Mouse (Mus musculus) MEL (cell line): Measurements from ENCODE around the gene Tgfbr3l. TPM values are rescaled to one million over a fixed set of nuclear protein-coding genes. Genes with fewer than 3 reads are reported as not detected.

Experiments
- DNase-seq: peaks from one replicate; pipeline ENCODE4 v3.0.0; 2011; ENCODE audit warnings: low read depth, low spot score
- H3K27ac ChIP-seq: 2 replicates; pipeline ENCODE4 v1.5.1; 2012; ENCODE audit warnings: low read depth, mild to moderate bottlenecking, control low read depth, low read length, moderate library complexity; ENCODE audit not compliant: control insufficient read depth
- H3K27me3 ChIP-seq, 2 experiments: fragments of 150-350 bp in 1 of 2; sonication (generic) in 1 of 2; 2 replicates each; pipeline ENCODE4 v1.6.1; 2012; ENCODE audit warnings: low read length in 2 of 2, mild to moderate bottlenecking in 2 of 2, improper control_type of control experiment in 1 of 2, moderate library complexity in 1 of 2; ENCODE audit not compliant: insufficient read depth in 2 of 2, control insufficient read depth in 1 of 2
- H3K36me3 ChIP-seq, 2 experiments: 2 replicates each; pipeline ENCODE4 v1.6.1; 2012 to 2014; ENCODE audit warnings: low read length in 2 of 2, improper control_type of control experiment in 1 of 2, inconsistent platforms in 1 of 2, mild to moderate bottlenecking in 1 of 2; ENCODE audit not compliant: insufficient read depth in 2 of 2, control insufficient read depth in 1 of 2
- H3K4me1 ChIP-seq, 2 experiments: fragments of 150-350 bp in 1 of 2; sonication (generic) in 1 of 2; 2 replicates each; pipeline ENCODE4 v1.6.1; 2012; ENCODE audit warnings: low read length in 2 of 2, improper control_type of control experiment in 1 of 2, mild to moderate bottlenecking in 1 of 2; ENCODE audit not compliant: insufficient read depth in 2 of 2, control insufficient read depth in 1 of 2
- H3K4me3 ChIP-seq, 2 experiments: fragments of 150-350 bp in 1 of 2; sonication (generic) in 1 of 2; 2 replicates each; pipeline ENCODE4 v1.5.1; 2012; ENCODE audit warnings: low read depth in 2 of 2, low read length in 2 of 2, mild to moderate bottlenecking in 2 of 2, moderate library complexity in 2 of 2, control low read depth in 1 of 2, improper control_type of control experiment in 1 of 2; ENCODE audit not compliant: control insufficient read depth in 1 of 2, insufficient read depth in 1 of 2
- H3K79me2 ChIP-seq: 2 replicates; pipeline ENCODE4 v1.6.1; 2012; ENCODE audit warnings: mild to moderate bottlenecking, low read length, moderate library complexity; ENCODE audit not compliant: control insufficient read depth, poor library complexity, insufficient read depth
- H3K9ac ChIP-seq: 2 replicates; pipeline ENCODE4 v1.6.1; 2012; ENCODE audit warnings: low read depth, mild to moderate bottlenecking, control low read depth, low read length, moderate library complexity; ENCODE audit not compliant: control insufficient read depth, poor library complexity, severe bottlenecking
- H3K9me3 ChIP-seq: fragments of 150-350 bp; sonication (generic); replicated peaks from 2 replicates; pipeline ENCODE4 v1.6.1; 2012; ENCODE audit warnings: mild to moderate bottlenecking, low read length, improper control_type of control experiment, moderate library complexity; ENCODE audit not compliant: insufficient read depth
- CTCF ChIP-seq, 3 experiments: IDR thresholded peaks in 2 of 3; conservative IDR thresholded peaks in 1 of 3; 2 replicates each; pipeline ENCODE4 v1.5.1; 2011 to 2012; ENCODE audit warnings: low read length in 3 of 3, low read depth in 2 of 3, mild to moderate bottlenecking in 2 of 3, improper control_type of control experiment in 1 of 3, inconsistent platforms in 1 of 3, mixed read lengths in 1 of 3, moderate library complexity in 1 of 3; ENCODE audit not compliant: control insufficient read depth in 1 of 3, insufficient read depth in 1 of 3, poor library complexity in 1 of 3, severe bottlenecking in 1 of 3
- ELF1 ChIP-seq: IDR thresholded peaks from 2 replicates; pipeline ENCODE4 v1.6.1; 2014; ENCODE audit warnings: low read depth, mild to moderate bottlenecking, inconsistent platforms, low read length, improper control_type of control experiment, moderate library complexity
- GATA1 ChIP-seq: IDR thresholded peaks from 2 replicates; pipeline ENCODE4 v1.6.1; 2011; ENCODE audit warnings: low read depth, low read length, improper control_type of control experiment
- HCFC1 ChIP-seq: IDR thresholded peaks from 2 replicates; pipeline ENCODE4 v1.6.1; 2012; ENCODE audit warnings: low read depth, mild to moderate bottlenecking, inconsistent platforms, low read length, improper control_type of control experiment, moderate library complexity
- MAFK ChIP-seq: IDR thresholded peaks from 2 replicates; pipeline ENCODE4 v1.6.1; 2011; ENCODE audit warnings: low read depth, mild to moderate bottlenecking, low read length, improper control_type of control experiment, borderline replicate concordance
- MAZ ChIP-seq: IDR thresholded peaks from 2 replicates; pipeline ENCODE4 v1.6.1; 2012; ENCODE audit warnings: low read depth, mild to moderate bottlenecking, inconsistent platforms, low read length, improper control_type of control experiment
- MXI1 ChIP-seq: IDR thresholded peaks from 2 replicates; pipeline ENCODE4 v1.6.1; 2011; ENCODE audit warnings: mild to moderate bottlenecking, low read depth, low read length, improper control_type of control experiment
- NRF1 ChIP-seq: IDR thresholded peaks from 2 replicates; pipeline ENCODE4 v1.6.1; 2014; ENCODE audit warnings: low read depth, mild to moderate bottlenecking, inconsistent platforms, low read length, improper control_type of control experiment, moderate library complexity; ENCODE audit not compliant: poor library complexity, insufficient read depth, severe bottlenecking
- POLR2A ChIP-seq, 2 experiments: IDR thresholded peaks; 2 replicates each; pipeline ENCODE4 v1.6.1; 2011 to 2012; ENCODE audit warnings: low read length in 2 of 2, mild to moderate bottlenecking in 2 of 2, control low read depth in 1 of 2, improper control_type of control experiment in 1 of 2, low read depth in 1 of 2, moderate library complexity in 1 of 2; ENCODE audit not compliant: control insufficient read depth in 1 of 2, insufficient read depth in 1 of 2, poor library complexity in 1 of 2
- POLR2AphosphoS5 ChIP-seq: IDR thresholded peaks from 2 replicates; pipeline ENCODE4 v1.6.1; 2012; ENCODE audit warnings: low read depth, borderline replicate concordance, mild to moderate bottlenecking, inconsistent platforms, low read length, moderate library complexity, mixed read lengths
- RAD21 ChIP-seq: IDR thresholded peaks from 2 replicates; pipeline ENCODE4 v1.6.1; 2011; ENCODE audit warnings: mild to moderate bottlenecking, low read depth, low read length, improper control_type of control experiment
- SIN3A ChIP-seq: IDR thresholded peaks from 2 replicates; pipeline ENCODE4 v1.6.1; 2012; ENCODE audit warnings: low read length, improper control_type of control experiment, inconsistent platforms
- SMC3 ChIP-seq: IDR thresholded peaks from 2 replicates; pipeline ENCODE4 v1.6.1; 2011; ENCODE audit warnings: low read depth, low read length, improper control_type of control experiment
- TBP ChIP-seq: IDR thresholded peaks from 2 replicates; pipeline ENCODE4 v1.8.0; 2011; ENCODE audit warnings: low read depth, low read length, improper control_type of control experiment
- TCF12 ChIP-seq: IDR thresholded peaks from 2 replicates; pipeline ENCODE4 v1.6.1; 2014; ENCODE audit warnings: low read depth, mild to moderate bottlenecking, inconsistent platforms, low read length, improper control_type of control experiment, moderate library complexity
- ZC3H11A ChIP-seq: IDR thresholded peaks from 2 replicates; pipeline ENCODE4 v1.6.1; 2012; ENCODE audit warnings: low read depth, mild to moderate bottlenecking, inconsistent platforms, low read length, improper control_type of control experiment
- ZKSCAN1 ChIP-seq: IDR thresholded peaks from 2 replicates; pipeline ENCODE4 v1.6.1; 2012; ENCODE audit warnings: low read depth, mild to moderate bottlenecking, inconsistent platforms, low read length, improper control_type of control experiment, moderate library complexity
- polyA plus RNA-seq, 2 experiments: library from polyadenylated mRNA; stranded (reverse) in 1 of 2; unstranded in 1 of 2; fragments of >175 nt in 1 of 2; fragments of >200 nt in 1 of 2; gene quantifications; 2 replicates each; pipeline versions ENCODE4 v1.2.1 to v1.2.4; 2012; ENCODE audit warnings: low replicate concordance in 2 of 2, low read depth in 1 of 2; ENCODE audit not compliant: insufficient read length in 2 of 2, insufficient read depth in 1 of 2, missing spikeins in 1 of 2
- total RNA-seq: library from RNA; depleted of rRNA; stranded (reverse); fragments of 300-350 nt; gene quantifications from 2 replicates; pipeline ENCODE4 v1.2.3, GENCODE M21; 2012

Gene Tgfbr3l
- total and polyA plus RNA-seq, 3 experiments: 2.2 to 14.2 TPM; not detected in 1

DNA sequence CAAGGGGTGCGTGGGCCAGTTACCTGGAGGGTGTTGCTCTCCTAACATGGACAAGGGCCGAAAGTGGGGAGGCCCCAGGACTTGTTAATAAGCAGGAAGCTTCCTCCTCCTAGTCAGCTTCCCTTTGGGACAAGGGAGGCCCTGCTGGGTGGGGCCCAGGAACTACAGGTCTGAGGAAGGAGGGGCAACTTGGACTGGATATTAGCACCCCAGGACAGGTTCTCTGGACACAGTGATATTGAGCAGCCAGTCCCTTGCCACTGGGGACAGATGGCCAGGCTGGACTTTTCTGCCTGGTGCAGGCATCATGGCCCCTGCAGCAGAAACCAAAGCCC, 41.0 kb upstream of the Tgfbr3l start:
- H3K27me3 ChIP-seq: no peaks in the 10 kb centered on the region
- no peak overlapping the region for H3K4me3 ChIP-seq
- H3K36me3 ChIP-seq: no peaks in the 10 kb centered on the region

DNA sequence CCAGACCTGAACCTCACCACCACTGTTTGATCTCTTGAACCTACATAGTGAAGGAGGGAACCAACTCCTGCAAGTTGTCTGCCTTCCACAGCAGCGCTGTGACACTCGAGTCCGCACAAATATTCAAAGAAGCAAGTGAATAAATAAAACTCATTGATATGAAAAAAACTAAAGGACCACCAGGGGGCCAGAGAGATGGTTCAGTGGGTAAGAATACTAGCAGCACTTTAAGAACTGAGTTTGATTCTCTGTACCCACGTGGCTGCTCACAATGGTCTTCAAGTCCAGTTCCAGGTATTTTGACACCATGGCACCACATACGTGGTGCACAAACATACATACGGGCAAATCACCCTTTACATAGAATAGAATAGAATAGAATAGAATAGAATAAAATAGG, 36.9 kb upstream of the Tgfbr3l start:
- DNase-seq: peak; percentile 41
- no peaks in the 10 kb centered on the region for H3K27me3 ChIP-seq
- TF ChIP-seq TCF12 (no peak), ZC3H11A (no peak), POLR2A (IDR thresholded peaks at IDR 0.05; ENCODE audit: control insufficient read depth in 1 of 2, insufficient read depth in 1 of 2, low read depth in 1 of 2, low read length in 2 of 2, poor library complexity in 1 of 2) (no peak), CTCF (IDR thresholded peaks at IDR 0.05 in 2 of 3, conservative IDR thresholded peaks at IDR 0.05 in 1 of 3; ENCODE audit: control insufficient read depth in 1 of 3, insufficient read depth in 1 of 3, low read depth in 2 of 3, low read length in 3 of 3, poor library complexity in 1 of 3, severe bottlenecking in 1 of 3) (peak in 2 of 3 experiments; percentile 7 to 30; a peak in 2 of 6 replicates), TBP (no peak), MAFK (no peak), SMC3 (peak; percentile 35), MXI1 (no peak), RAD21 (peak; percentile 3; the same call in 1 of the 2 replicates), ZKSCAN1 (no peak), HCFC1 (no peak), POLR2AphosphoS5 (no peak), NRF1 (no peak), GATA1 (no peak)
- no peaks in the 10 kb centered on the region for H3K79me2 ChIP-seq
- H3K9ac ChIP-seq: no peak overlapping the region
- H3K36me3 ChIP-seq: no peaks in the 10 kb centered on the region; a peak in 1 of 4 replicates
- no peaks in the 10 kb centered on the region for H3K9me3 ChIP-seq
- no peak overlapping the region for H3K4me3 ChIP-seq
- H3K27ac ChIP-seq: no peak overlapping the region
- peaks cover 2 to 15% of the 10 kb centered on the region in 2 experiments; a peak in 3 of 4 replicates for H3K4me1 ChIP-seq

More for the DNA sequence above, 41.0 kb upstream of the Tgfbr3l start:
- DNase-seq: no peak
- H3K4me1 ChIP-seq: no peaks in the 10 kb centered on the region
- no peak overlapping the region for H3K27ac ChIP-seq
- H3K9ac ChIP-seq: no peak overlapping the region
- no peak for TF ChIP-seq RAD21
- no peak for TF ChIP-seq MAZ
- TF ChIP-seq SIN3A: no peak
- no peak for TF ChIP-seq TCF12
- TF ChIP-seq POLR2AphosphoS5: no peak
- no peak for TF ChIP-seq ELF1
- H3K79me2 ChIP-seq: no peaks in the 10 kb centered on the region
- H3K9me3 ChIP-seq: no peaks in the 10 kb centered on the region
